Mouse (Mus musculus) heart, postnatal 0 days (tissue): ENCODE data around the gene Ampd2.

ENCODE experiments used
- CTCF ChIP-seq: IDR thresholded peaks from 2 replicates; pipeline ENCODE4 v1.5.1; 2016; ENCODE audit warnings: antibody characterized with exemption, control low read depth, low read depth
- EP300 ChIP-seq: IDR thresholded peaks from 2 replicates; pipeline ENCODE4 v1.6.1; 2016; ENCODE audit warnings: antibody characterized with exemption, low read depth

- TF ChIP-seq CTCF (no peak), EP300 (no peak)
Measured at GRCm38 (mm10) chr3:108062648-108063047, 23.8 kb downstream of the Ampd2 start.
